Mouse (Mus musculus) heart, embryonic 15.5 days (tissue): ENCODE results near the gene Gjd2. TPM values are rescaled to one million over a fixed set of nuclear protein-coding genes. Genes with fewer than 3 reads are reported as not detected.

Experiments
- ATAC-seq: fragments of 200-750 bp; cut with Nextera tagmentation; replicated peaks from 2 replicates; pipeline ENCODE4 v1.8.0; 2017; ENCODE audit warnings: low read depth, moderate TSS enrichment; ENCODE audit not compliant: insufficient number of reproducible peaks, insufficient read depth, low FRiP score
- H3K27ac ChIP-seq: fragments of 300-500 bp; sonication (generic); 2 replicates; pipeline ENCODE4 v1.5.1; 2015; ENCODE audit warnings: mild to moderate bottlenecking, inconsistent platforms
- H3K27me3 ChIP-seq: fragments of 300-500 bp; sonication (generic); 2 replicates; pipeline ENCODE4 v1.6.1; 2015; ENCODE audit warnings: inconsistent platforms
- H3K36me3 ChIP-seq: fragments of 300-500 bp; sonication (generic); 2 replicates; pipeline ENCODE4 v1.6.1; 2015; ENCODE audit warnings: mild to moderate bottlenecking, inconsistent platforms
- H3K4me1 ChIP-seq: fragments of 300-500 bp; sonication (generic); replicated peaks from 2 replicates; pipeline ENCODE4 v1.6.1; 2015; ENCODE audit warnings: inconsistent platforms
- H3K4me2 ChIP-seq: fragments of 300-500 bp; sonication (generic); 2 replicates; pipeline ENCODE4 v1.6.1; 2015; ENCODE audit warnings: inconsistent platforms, mild to moderate bottlenecking, moderate library complexity
- H3K4me3 ChIP-seq: fragments of 300-500 bp; sonication (generic); 2 replicates; pipeline ENCODE4 v1.5.1; 2015; ENCODE audit warnings: mild to moderate bottlenecking, inconsistent platforms
- H3K9ac ChIP-seq: fragments of 300-500 bp; sonication (generic); 2 replicates; pipeline ENCODE4 v1.6.1; 2015; ENCODE audit warnings: mild to moderate bottlenecking, inconsistent platforms
- H3K9me3 ChIP-seq: fragments of 300-500 bp; sonication (generic); replicated peaks from 2 replicates; pipeline ENCODE4 v1.6.1; 2016; ENCODE audit warnings: inconsistent platforms
- WGBS: fragments of 180-500 bp; shearing (Covaris S2); methylation state at CpG from one replicate; pipeline ENCODE4 v1.1.7; 2015; ENCODE audit warnings: mixed read lengths; 5-methylcytosine and 5-hydroxymethylcytosine counted together
- polyA plus RNA-seq: library from polyadenylated mRNA; unstranded; fragments of >200 nt; fragmentation: Nextera tagmentation; extraction: Ambion mirVana; gene quantifications from 2 replicates; pipeline ENCODE4 v1.2.1, GENCODE M21; 2015

The Gjd2 gene
- polyA plus RNA-seq, 1 experiment from 2014 or later, result 0.06 TPM

GRCm38 (mm10) chr2:114049372-114049771 is 36.0 kb upstream of the Gjd2 start:
- Histone ChIP-seq H3K36me3 (no peaks in the 10 kb centered on the region; the same call in 1 of the 2 replicates), H3K4me3 (peak overlapping the region; percentile 59), H3K27ac (peak overlapping the region; percentile 98), H3K27me3 (no peaks in the 10 kb centered on the region), H3K4me2 (peak overlapping the region; percentile 59), H3K9ac (peak overlapping the region; percentile 66), H3K9me3 (no peaks in the 10 kb centered on the region), H3K4me1 (no peaks in the 10 kb centered on the region; the same call in 1 of the 2 replicates)
- no peak for ATAC-seq
- WGBS, result 51% methylated on average over 7 of the region's 7 CpGs

GRCm38 (mm10) chr2:114047960-114048611 is 34.7 kb upstream of the Gjd2 start:
- H3K4me3 ChIP-seq, result peak overlapping the region; percentile 59
- H3K27ac ChIP-seq, result peak overlapping the region; percentile 98
- no peaks in the 10 kb centered on the region; the same call in 1 of the 2 replicates for H3K36me3 ChIP-seq
- no peaks in the 10 kb centered on the region for H3K9me3 ChIP-seq
- H3K4me1 ChIP-seq, result no peaks in the 10 kb centered on the region; the same call in 1 of the 2 replicates
- H3K9ac ChIP-seq, result peak overlapping the region; percentile 66
- WGBS, result 48% methylated on average over 5 of the region's 5 CpGs
- H3K4me2 ChIP-seq, result peak overlapping the region; percentile 59
- ATAC-seq, result no peak
- H3K27me3 ChIP-seq, result no peaks in the 10 kb centered on the region

- WGBS, result 60% methylated on average over 5 of the region's 5 CpGs
- H3K36me3 ChIP-seq, result no peaks in the 10 kb centered on the region; the same call in 1 of the 2 replicates
- peak; percentile 36; the same call in 1 of the 2 replicates for ATAC-seq
Observed at GRCm38 (mm10) chr2:114046151-114046664, 32.8 kb upstream of the Gjd2 start.

GRCm38 (mm10) chr2:114037926-114038325 is 24.5 kb upstream of the Gjd2 start:
- Histone ChIP-seq H3K4me2 (no peak overlapping the region), H3K36me3 (no peaks in the 10 kb centered on the region), H3K4me3 (no peak overlapping the region), H3K9me3 (no peaks in the 10 kb centered on the region), H3K9ac (no peak overlapping the region), H3K4me1 (no peaks in the 10 kb centered on the region), H3K27ac (no peak overlapping the region), H3K27me3 (no peaks in the 10 kb centered on the region)
- WGBS, result 65% methylated on average over 2 of the region's 2 CpGs
- ATAC-seq, result no peak

More at GRCm38 (mm10) chr2:114046151-114046664, 32.8 kb upstream of the Gjd2 start:
- no peak overlapping the region for H3K9ac ChIP-seq
- no peaks in the 10 kb centered on the region for H3K4me1 ChIP-seq
- no peak overlapping the region for H3K27ac ChIP-seq
- H3K27me3 ChIP-seq, result no peaks in the 10 kb centered on the region
- H3K4me3 ChIP-seq, result no peak overlapping the region
- H3K9me3 ChIP-seq, result no peaks in the 10 kb centered on the region
- H3K4me2 ChIP-seq, result no peak overlapping the region

GRCm38 (mm10) chr2:114032259-114032658 is 18.8 kb upstream of the Gjd2 start:
- no peak for ATAC-seq
- H3K9me3 ChIP-seq, result no peaks in the 10 kb centered on the region

GRCm38 (mm10) chr2:114023383-114023782 is 10.0 kb upstream of the Gjd2 start:
- H3K27ac ChIP-seq, result no peak overlapping the region
- no peaks in the 10 kb centered on the region for H3K4me1 ChIP-seq
- no peaks in the 10 kb centered on the region for H3K9me3 ChIP-seq
- whole genome bisulfite sequencing, result 76% methylated on average over 6 of the region's 6 CpGs
- H3K27me3 ChIP-seq, result no peaks in the 10 kb centered on the region
- H3K9ac ChIP-seq, result no peak overlapping the region
- no peak overlapping the region for H3K4me3 ChIP-seq
- no peaks in the 10 kb centered on the region for H3K36me3 ChIP-seq
- ATAC-seq, result no peak
- no peak overlapping the region for H3K4me2 ChIP-seq

More at GRCm38 (mm10) chr2:114032259-114032658, 18.8 kb upstream of the Gjd2 start:
- H3K4me2 ChIP-seq, result no peak overlapping the region
- no peaks in the 10 kb centered on the region for H3K36me3 ChIP-seq
- WGBS, result 27% methylated on average over 2 of the region's 2 CpGs
- H3K4me3 ChIP-seq, result no peak overlapping the region
- H3K27ac ChIP-seq, result no peak overlapping the region
- no peak overlapping the region for H3K9ac ChIP-seq
- H3K27me3 ChIP-seq, result no peaks in the 10 kb centered on the region
- H3K4me1 ChIP-seq, result no peaks in the 10 kb centered on the region

GRCm38 (mm10) chr2:114020210-114020563 is 6.8 kb upstream of the Gjd2 start:
- Histone ChIP-seq H3K36me3 (no peaks in the 10 kb centered on the region), H3K4me3 (no peak overlapping the region), H3K9ac (no peak overlapping the region), H3K27ac (no peak overlapping the region), H3K9me3 (no peaks in the 10 kb centered on the region), H3K4me1 (no peaks in the 10 kb centered on the region), H3K4me2 (no peak overlapping the region), H3K27me3 (peaks cover 22% of the 10 kb centered on the region)
- no peak; the same call in 1 of the 2 replicates for ATAC-seq

GRCm38 (mm10) chr2:114019474-114020209 is 6.2 kb upstream of the Gjd2 start:
- no peak overlapping the region for H3K4me3 ChIP-seq
- H3K27ac ChIP-seq, result no peak overlapping the region
- ATAC-seq, result no peak; the same call in 1 of the 2 replicates
- no peak overlapping the region for H3K9ac ChIP-seq
- no peak overlapping the region for H3K4me2 ChIP-seq
- no peaks in the 10 kb centered on the region for H3K36me3 ChIP-seq
- no peaks in the 10 kb centered on the region for H3K9me3 ChIP-seq
- peaks cover 28% of the 10 kb centered on the region for H3K27me3 ChIP-seq
- H3K4me1 ChIP-seq, result no peaks in the 10 kb centered on the region
- 81% methylated on average over 11 of the region's 11 CpGs for WGBS

GRCm38 (mm10) chr2:114018136-114018535 is 4.7 kb upstream of the Gjd2 start:
- Histone ChIP-seq H3K27ac (no peak overlapping the region), H3K4me2 (no peak overlapping the region), H3K36me3 (no peaks in the 10 kb centered on the region), H3K9me3 (no peaks in the 10 kb centered on the region), H3K4me3 (no peak overlapping the region), H3K27me3 (peaks cover 43% of the 10 kb centered on the region), H3K4me1 (peaks cover 9% of the 10 kb centered on the region), H3K9ac (no peak overlapping the region)
- ATAC-seq, result no peak
- WGBS, result 25% methylated on average over 10 of the region's 10 CpGs

- H3K9me3 ChIP-seq, result no peaks in the 10 kb centered on the region
- no peak for ATAC-seq
- H3K27ac ChIP-seq, result no peak overlapping the region
- WGBS, result 61% methylated on average over 6 of the region's 6 CpGs
- peaks cover 55% of the 10 kb centered on the region for H3K27me3 ChIP-seq
- H3K36me3 ChIP-seq, result no peaks in the 10 kb centered on the region
- H3K4me3 ChIP-seq, result no peak overlapping the region
- H3K4me2 ChIP-seq, result no peak overlapping the region
- H3K4me1 ChIP-seq, result peaks cover 14% of the 10 kb centered on the region
- no peak overlapping the region for H3K9ac ChIP-seq
Observed at GRCm38 (mm10) chr2:114014839-114015238, 1.4 kb upstream of the Gjd2 start.

- Histone ChIP-seq H3K4me1 (peaks cover 14% of the 10 kb centered on the region), H3K36me3 (no peaks in the 10 kb centered on the region), H3K9me3 (no peaks in the 10 kb centered on the region), H3K27me3 (peaks cover 55% of the 10 kb centered on the region), H3K4me3 (peak overlapping the region; percentile 53), H3K4me2 (peak overlapping the region; percentile 91), H3K9ac (0 out of 2 replicates have a peak overlapping the region, but pooled peaks have one; percentile 33), H3K27ac (no peak overlapping the region)
- ATAC-seq, result no peak
- 2% methylated on average over 13 of the region's 13 CpGs for WGBS
Observed at GRCm38 (mm10) chr2:114013846-114014245, 427 bp upstream of the Gjd2 start.
